Mouse (Mus musculus): Measurements from ENCODE around the gene Cyb5r2. TPM values are rescaled to one million over a fixed set of nuclear protein-coding genes. Genes with fewer than 3 reads are reported as not detected.

The Cyb5r2 gene
- polyA plus RNA-seq, 1 experiment from 2014 or later, result 0.04 TPM

- Histone ChIP-seq H3K4me3 (no peak overlapping the region), H3K9me3 (replicated peaks) (no peaks in the 10 kb centered on the region), H3K27me3 (replicated peaks) (no peaks in the 10 kb centered on the region), H3K9ac (no peak overlapping the region), H3K4me1 (no peaks in the 10 kb centered on the region), H3K27ac (no peak overlapping the region), H3K36me3 (no peaks in the 10 kb centered on the region; the same call in 1 of the 2 replicates), H3K4me2 (no peak overlapping the region)
- WGBS (ENCODE audit: insufficient replicate concordance), result 7% methylated on average over 3 of the region's 3 CpGs
- ATAC-seq, result no peak
Measured at GRCm38 (mm10) chr7:107749270-107749669, 8.6 kb downstream of the Cyb5r2 start.

DNA sequence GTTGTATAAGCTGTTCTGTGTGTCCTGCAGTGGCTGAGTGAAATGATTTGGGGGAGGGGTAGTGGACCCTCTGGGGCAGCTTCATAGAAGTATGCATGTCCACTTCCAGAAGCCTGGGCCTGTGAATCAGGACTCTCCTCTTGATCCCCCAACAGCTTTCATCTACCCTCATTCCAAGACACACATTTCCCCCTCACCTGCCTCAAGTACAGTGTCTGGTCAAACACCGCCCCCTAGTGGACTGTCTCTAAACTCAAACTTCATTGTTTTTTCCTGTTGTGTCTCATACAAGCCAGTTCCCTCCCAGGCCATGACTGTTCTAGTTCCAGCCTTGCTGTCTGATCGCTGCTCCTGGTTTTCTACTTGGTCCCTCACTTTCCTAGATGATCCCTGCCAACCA, 9.9 kb downstream of the Cyb5r2 start:
- Histone ChIP-seq H3K4me2 (no peak overlapping the region), H3K27me3 (replicated peaks) (no peaks in the 10 kb centered on the region), H3K27ac (no peak overlapping the region), H3K9ac (no peak overlapping the region), H3K4me3 (no peak overlapping the region), H3K4me1 (no peaks in the 10 kb centered on the region), H3K9me3 (replicated peaks) (no peaks in the 10 kb centered on the region), H3K36me3 (peaks cover 5% of the 10 kb centered on the region)
- no peak for ATAC-seq
- 11% methylated on average over 2 of the region's 2 CpGs for WGBS (ENCODE audit: insufficient replicate concordance)

DNA sequence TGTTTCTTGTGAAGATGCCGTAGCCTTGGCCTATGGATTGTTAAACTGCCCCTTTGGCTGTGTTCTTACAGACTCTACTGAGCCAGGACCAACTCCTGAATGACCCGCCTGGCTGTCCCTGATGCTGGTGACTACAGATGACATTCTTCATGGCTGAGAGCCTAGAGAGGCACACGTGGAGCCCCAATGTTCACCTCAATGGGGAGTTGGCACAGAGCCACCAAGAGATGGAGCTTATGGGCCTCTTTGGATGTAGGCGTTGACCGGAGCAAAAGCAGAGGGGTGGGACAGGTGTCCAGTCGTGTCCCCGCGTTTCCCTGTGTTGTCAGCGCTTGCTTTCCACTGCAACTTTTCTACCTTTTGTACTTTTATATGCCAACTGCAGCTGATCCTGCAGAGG, 10.4 kb downstream of the Cyb5r2 start:
- ATAC-seq, result no peak
- Histone ChIP-seq H3K36me3 (peaks cover 8% of the 10 kb centered on the region), H3K9me3 (replicated peaks) (no peaks in the 10 kb centered on the region), H3K27me3 (replicated peaks) (no peaks in the 10 kb centered on the region), H3K4me2 (no peak overlapping the region), H3K4me3 (no peak overlapping the region), H3K9ac (no peak overlapping the region), H3K4me1 (no peaks in the 10 kb centered on the region), H3K27ac (no peak overlapping the region)
- 73% methylated on average over 9 of the region's 9 CpGs for WGBS (ENCODE audit: insufficient replicate concordance)

DNA sequence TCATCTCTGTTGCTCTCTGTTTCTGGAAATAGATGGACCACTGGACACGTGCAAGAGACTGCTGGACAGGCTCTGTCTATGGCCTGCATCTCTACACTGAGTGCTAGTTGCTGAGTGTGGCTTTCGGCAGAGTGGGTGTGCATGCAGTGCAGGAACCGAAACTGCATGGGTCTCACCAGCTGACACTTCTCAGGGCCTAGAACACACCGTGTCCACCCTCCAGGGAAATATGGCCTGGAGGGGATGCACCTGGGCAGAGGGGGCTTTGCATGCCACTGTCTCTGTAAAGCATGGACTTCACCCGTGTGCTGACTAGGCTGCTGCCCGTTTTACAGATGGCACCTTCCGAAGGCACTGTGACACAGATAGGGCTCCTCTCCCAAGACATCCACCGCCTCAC, 11.8 kb downstream of the Cyb5r2 start:
- WGBS (ENCODE audit: insufficient replicate concordance), result 69% methylated on average over 8 of the region's 8 CpGs
- H3K27ac ChIP-seq, result no peak overlapping the region
- H3K36me3 ChIP-seq, result peaks cover 8% of the 10 kb centered on the region
- no peak for ATAC-seq
- H3K4me1 ChIP-seq, result no peaks in the 10 kb centered on the region
- no peaks in the 10 kb centered on the region for H3K9me3 ChIP-seq (replicated peaks)
- no peak overlapping the region for H3K4me2 ChIP-seq
- H3K27me3 ChIP-seq (replicated peaks), result no peaks in the 10 kb centered on the region
- H3K9ac ChIP-seq, result no peak overlapping the region
- no peak overlapping the region for H3K4me3 ChIP-seq

DNA sequence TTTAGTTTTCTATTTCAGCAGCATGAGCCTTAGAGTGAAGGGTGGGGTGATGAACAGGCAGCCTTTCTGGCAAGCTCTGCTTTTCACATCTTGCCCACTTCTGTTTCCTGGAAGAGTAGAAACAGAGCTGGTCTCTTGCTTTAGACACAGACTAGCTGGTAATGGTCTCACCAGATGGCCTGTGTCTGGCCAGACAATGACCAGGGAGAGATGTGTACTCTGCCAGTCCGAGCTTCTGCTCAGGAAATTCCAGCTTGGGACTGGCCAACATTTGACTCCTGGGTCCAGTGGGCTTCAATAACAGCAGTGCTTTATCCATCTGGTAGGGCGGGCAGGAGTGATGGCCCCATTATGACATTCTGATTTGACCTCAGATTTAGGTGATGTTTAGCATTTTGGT, 12.7 kb downstream of the Cyb5r2 start:
- Histone ChIP-seq H3K9ac (no peak overlapping the region), H3K27me3 (replicated peaks) (no peaks in the 10 kb centered on the region), H3K4me1 (no peaks in the 10 kb centered on the region), H3K4me2 (no peak overlapping the region), H3K36me3 (peaks cover 8% of the 10 kb centered on the region), H3K9me3 (replicated peaks) (no peaks in the 10 kb centered on the region), H3K4me3 (no peak overlapping the region), H3K27ac (no peak overlapping the region)
- no peak for ATAC-seq
- WGBS (ENCODE audit: insufficient replicate concordance), result 55% methylated on average over 2 of the region's 2 CpGs

- Histone ChIP-seq H3K4me1 (no peaks in the 10 kb centered on the region), H3K27me3 (replicated peaks) (no peaks in the 10 kb centered on the region), H3K27ac (no peak overlapping the region), H3K4me2 (no peak overlapping the region), H3K9me3 (replicated peaks) (no peaks in the 10 kb centered on the region), H3K36me3 (peaks cover 8% of the 10 kb centered on the region), H3K9ac (no peak overlapping the region), H3K4me3 (no peak overlapping the region)
- WGBS (ENCODE audit: insufficient replicate concordance), result 79% methylated on average over 4 of the region's 4 CpGs
- ATAC-seq, result no peak
Measured at GRCm38 (mm10) chr7:107744454-107744853, 13.4 kb downstream of the Cyb5r2 start.

DNA sequence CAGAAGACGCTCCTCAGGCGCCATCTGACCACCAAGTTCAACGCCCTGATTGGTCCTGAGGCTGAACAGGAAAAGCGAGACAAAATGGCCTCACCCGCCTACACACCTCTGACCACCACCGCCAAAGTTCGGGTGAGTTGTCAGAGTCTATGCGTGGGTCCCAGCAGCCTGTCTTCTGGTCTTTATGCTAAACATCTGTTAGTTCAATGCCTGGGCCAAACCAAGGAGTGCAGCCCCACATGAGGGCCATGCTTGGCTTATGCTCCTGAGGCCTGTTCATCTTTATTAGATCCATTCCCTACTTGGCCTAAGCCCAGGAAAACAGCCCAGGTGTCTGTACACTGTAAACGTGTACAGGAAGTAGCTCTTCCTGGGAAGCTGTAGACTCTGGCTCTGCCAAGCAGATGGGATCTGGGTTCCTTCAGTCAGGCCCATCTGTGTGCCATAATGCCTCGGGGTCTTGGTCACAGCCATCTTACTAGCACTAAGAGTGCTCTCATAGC, 14.8 kb downstream of the Cyb5r2 start:
- WGBS (ENCODE audit: insufficient replicate concordance), result 72% methylated on average over 10 of the region's 10 CpGs

GRCm38 (mm10) chr7:107738726-107739125, 19.1 kb downstream of the Cyb5r2 start:
- no peaks in the 10 kb centered on the region for H3K27me3 ChIP-seq (replicated peaks)
- H3K9ac ChIP-seq, result no peak overlapping the region
- H3K4me2 ChIP-seq, result no peak overlapping the region
- H3K4me3 ChIP-seq, result no peak overlapping the region
- H3K4me1 ChIP-seq, result no peaks in the 10 kb centered on the region
- 40% methylated on average over 2 of the region's 2 CpGs for WGBS (ENCODE audit: insufficient replicate concordance)
- peaks cover 7% of the 10 kb centered on the region; the same call in 1 of the 2 replicates for H3K36me3 ChIP-seq
- no peak for ATAC-seq
- H3K27ac ChIP-seq, result no peak overlapping the region
- H3K9me3 ChIP-seq (replicated peaks), result no peaks in the 10 kb centered on the region

More for the DNA sequence above, 14.8 kb downstream of the Cyb5r2 start:
- Histone ChIP-seq H3K27ac (no peak overlapping the region), H3K36me3 (peaks cover 8% of the 10 kb centered on the region), H3K4me1 (no peaks in the 10 kb centered on the region), H3K9me3 (replicated peaks) (no peaks in the 10 kb centered on the region), H3K4me3 (no peak overlapping the region), H3K27me3 (replicated peaks) (no peaks in the 10 kb centered on the region), H3K4me2 (no peak overlapping the region), H3K9ac (no peak overlapping the region)
- ATAC-seq, result no peak

- 58% methylated on average over 2 of the region's 2 CpGs for WGBS (ENCODE audit: insufficient replicate concordance)
- Histone ChIP-seq H3K27ac (no peak overlapping the region), H3K36me3 (peaks cover 8% of the 10 kb centered on the region; the same call in 1 of the 2 replicates), H3K4me2 (no peak overlapping the region), H3K9ac (no peak overlapping the region), H3K9me3 (replicated peaks) (no peaks in the 10 kb centered on the region), H3K27me3 (replicated peaks) (no peaks in the 10 kb centered on the region), H3K4me3 (no peak overlapping the region), H3K4me1 (no peaks in the 10 kb centered on the region)
- ATAC-seq, result no peak
Measured at GRCm38 (mm10) chr7:107733162-107733561, 24.7 kb downstream of the Cyb5r2 start.

DNA sequence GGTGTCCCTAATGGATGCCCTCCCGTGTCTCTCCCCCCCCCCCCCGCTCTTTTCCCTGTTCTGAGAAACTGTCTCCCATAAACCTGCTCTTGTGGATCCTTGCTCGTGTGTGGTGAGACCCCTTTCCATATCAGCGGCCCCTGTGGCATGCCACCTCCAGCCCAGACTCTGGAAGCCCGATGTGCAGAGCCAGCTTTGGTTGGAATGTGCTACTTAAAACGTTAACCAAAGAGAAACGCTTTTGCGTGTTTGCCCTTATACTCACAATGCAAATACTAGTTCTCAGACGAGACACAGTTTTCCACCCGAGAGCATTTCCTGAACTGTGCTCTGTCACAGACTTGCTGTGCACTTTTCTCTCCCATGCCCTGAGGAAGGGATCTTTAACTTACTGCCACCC, 27.2 kb downstream of the Cyb5r2 start:
- H3K4me2 ChIP-seq, result no peak overlapping the region
- ATAC-seq, result no peak
- peaks cover 8% of the 10 kb centered on the region; the same call in 1 of the 2 replicates for H3K36me3 ChIP-seq
- H3K4me3 ChIP-seq, result no peak overlapping the region
- no peaks in the 10 kb centered on the region for H3K4me1 ChIP-seq
- no peak overlapping the region for H3K27ac ChIP-seq
- H3K9me3 ChIP-seq (replicated peaks), result no peaks in the 10 kb centered on the region
- no peaks in the 10 kb centered on the region for H3K27me3 ChIP-seq (replicated peaks)
- WGBS (ENCODE audit: insufficient replicate concordance), result 69% methylated on average over 10 of the region's 10 CpGs
- H3K9ac ChIP-seq, result no peak overlapping the region

DNA sequence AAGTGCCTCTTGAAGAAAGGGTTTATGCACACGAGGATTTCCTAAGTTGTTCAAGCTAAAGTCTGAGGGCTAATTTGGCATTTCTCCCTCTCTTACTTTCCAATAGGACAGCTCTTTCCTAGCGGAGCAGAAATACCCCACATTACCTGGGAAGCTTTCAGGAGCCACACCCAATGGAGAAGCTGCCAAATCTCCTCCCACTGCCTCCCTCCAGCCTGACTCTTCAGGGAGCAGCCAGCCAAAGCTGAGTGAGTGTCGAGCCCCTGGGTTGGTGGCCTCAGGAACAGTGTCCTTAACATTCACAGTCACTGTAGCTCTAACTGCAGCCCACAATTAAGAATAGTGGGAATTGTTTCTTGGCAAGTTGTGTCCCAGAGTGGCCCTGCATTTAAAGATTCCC, 30.3 kb downstream of the Cyb5r2 start:
- no peak overlapping the region for H3K9ac ChIP-seq
- no peaks in the 10 kb centered on the region for H3K27me3 ChIP-seq (replicated peaks)
- H3K27ac ChIP-seq, result no peak overlapping the region
- ATAC-seq, result no peak
- no peak overlapping the region for H3K4me2 ChIP-seq
- no peak overlapping the region for H3K4me3 ChIP-seq
- H3K9me3 ChIP-seq (replicated peaks), result no peaks in the 10 kb centered on the region
- 50% methylated on average over 3 of the region's 3 CpGs for WGBS (ENCODE audit: insufficient replicate concordance)
- H3K36me3 ChIP-seq, result peaks cover 19% of the 10 kb centered on the region
- no peaks in the 10 kb centered on the region for H3K4me1 ChIP-seq

GRCm38 (mm10) chr7:107722536-107722935, 35.3 kb downstream of the Cyb5r2 start:
- no peak overlapping the region for H3K4me2 ChIP-seq
- H3K4me3 ChIP-seq, result no peak overlapping the region
- H3K27me3 ChIP-seq (replicated peaks), result no peaks in the 10 kb centered on the region
- WGBS (ENCODE audit: insufficient replicate concordance), result 77% methylated on average over 4 of the region's 4 CpGs
- H3K9ac ChIP-seq, result no peak overlapping the region
- no peaks in the 10 kb centered on the region for H3K4me1 ChIP-seq
- H3K36me3 ChIP-seq, result peaks cover 18% of the 10 kb centered on the region; the same call in 1 of the 2 replicates
- no peak for ATAC-seq
- no peak overlapping the region for H3K27ac ChIP-seq
- H3K9me3 ChIP-seq (replicated peaks), result no peaks in the 10 kb centered on the region

DNA sequence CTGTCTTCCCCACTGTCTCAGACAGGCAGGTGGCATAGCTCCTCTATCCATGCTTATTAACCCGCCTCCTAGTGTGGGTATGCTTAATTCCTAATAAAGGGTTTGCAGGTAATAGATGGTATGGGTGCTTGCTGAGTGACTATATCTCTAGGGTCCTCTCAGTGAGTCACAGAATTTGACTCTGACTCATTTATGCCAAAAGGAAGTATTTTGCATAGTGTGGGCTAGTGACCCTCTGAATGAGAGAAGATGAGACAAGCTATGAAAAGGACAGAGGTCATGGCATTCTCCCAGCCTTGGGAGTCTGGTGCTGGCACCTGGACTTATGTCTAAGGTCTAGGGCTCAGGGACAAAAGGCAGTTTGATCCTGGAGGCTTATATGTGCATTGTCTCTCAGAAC, 37.1 kb downstream of the Cyb5r2 start:
- Histone ChIP-seq H3K4me2 (no peak overlapping the region), H3K4me3 (no peak overlapping the region), H3K27ac (no peak overlapping the region), H3K27me3 (replicated peaks) (no peaks in the 10 kb centered on the region), H3K36me3 (peaks cover 18% of the 10 kb centered on the region; the same call in 1 of the 2 replicates), H3K9me3 (replicated peaks) (no peaks in the 10 kb centered on the region), H3K9ac (no peak overlapping the region), H3K4me1 (no peaks in the 10 kb centered on the region)
- WGBS (ENCODE audit: insufficient replicate concordance), result 68% methylated on average over 1 of the region's 1 CpGs
- ATAC-seq, result no peak

Measured in liver, embryonic 12.5 days (tissue).